In genomic region chrX:103617405-103618095, GRCm38 (mm10) we compare ENCODE assay signal across 8 mouse cellular contexts. TPM values are rescaled to one million over a fixed set of nuclear protein-coding genes. Genes with fewer than 3 reads are reported as not detected.
DNase-seq lines count a peak whose midpoint lies in the region; ATAC-seq and TF ChIP-seq lines count a peak whose summit lies in the region.

No protein-coding gene starts in this region.

- H3K27me3 ChIP-seq in kidney, adult 2 months (replicated peaks; ENCODE audit: control insufficient read depth, insufficient read depth, low read length), result no peaks in the 10 kb centered on the region
- H3K27me3 ChIP-seq in hindbrain, embryonic 15.5 days, result no peaks in the 10 kb centered on the region
- H3K27me3 ChIP-seq in midbrain, embryonic 14.5 days (ENCODE audit: control insufficient read depth, insufficient read depth, low read length), result no peaks in the 10 kb centered on the region

- peak overlapping the region; percentile 31; the same call in 1 of the 2 replicates for H3K9ac ChIP-seq in hindbrain, embryonic 15.5 days
- peak overlapping the region; percentile 36; the same call in 1 of the 2 replicates for H3K9ac ChIP-seq in midbrain, embryonic 14.5 days (replicated peaks; ENCODE audit: low read length)

- no peak for TF ChIP-seq POLR2A in kidney, adult 2 months (IDR thresholded peaks at IDR 0.05; ENCODE audit: low read depth, low read length)
- no peak for TF ChIP-seq POLR2A in cortical plate, adult 2 months (IDR thresholded peaks at IDR 0.05; ENCODE audit: extremely low read depth, insufficient read depth, low read length)

- H3K27ac ChIP-seq in kidney, adult 2 months (ENCODE audit: insufficient read depth, low read depth, low read length), result no peak overlapping the region
- H3K27ac ChIP-seq in cortical plate, adult 2 months (ENCODE audit: insufficient read depth, low read length), result peak overlapping the region; percentile 46; the same call in 1 of the 2 replicates
- H3K27ac ChIP-seq in hindbrain, embryonic 15.5 days (replicated peaks), result peak overlapping the region; percentile 89
- peak overlapping the region; percentile 91 for H3K27ac ChIP-seq in midbrain, embryonic 14.5 days (replicated peaks; ENCODE audit: low read depth, low read length)

- no peak for ATAC-seq in hindbrain, embryonic 15.5 days (ENCODE audit: low FRiP score, low read depth)
- no peak for ATAC-seq in midbrain, embryonic 14.5 days (ENCODE audit: low FRiP score, low TSS enrichment)

- no peaks in the 10 kb centered on the region for H3K4me1 ChIP-seq in kidney, adult 2 months (ENCODE audit: control insufficient read depth, insufficient read depth, low read length)
- H3K4me1 ChIP-seq in cortical plate, adult 2 months (ENCODE audit: control insufficient read depth, insufficient read depth, low read length), result no peaks in the 10 kb centered on the region
- H3K4me1 ChIP-seq in hindbrain, embryonic 15.5 days (replicated peaks), result peaks cover 27% of the 10 kb centered on the region
- peaks cover 6% of the 10 kb centered on the region; the same call in 1 of the 2 replicates for H3K4me1 ChIP-seq in midbrain, embryonic 14.5 days (ENCODE audit: control insufficient read depth, insufficient read depth, low read length)

- peak overlapping the region; percentile 62 for H3K4me2 ChIP-seq in hindbrain, embryonic 15.5 days
- H3K4me2 ChIP-seq in midbrain, embryonic 14.5 days (ENCODE audit: low read length), result peak overlapping the region; percentile 65

- peak overlapping the region; percentile 37; the same call in 1 of the 2 replicates for H3K4me3 ChIP-seq in kidney, adult 2 months (ENCODE audit: insufficient read depth, low read depth, low read length)
- H3K4me3 ChIP-seq in cortical plate, adult 2 months (ENCODE audit: insufficient read depth, low read length), result peak overlapping the region; percentile 45; the same call in 1 of the 2 replicates
- peak overlapping the region; percentile 47 for H3K4me3 ChIP-seq in hindbrain, embryonic 15.5 days
- H3K4me3 ChIP-seq in midbrain, embryonic 14.5 days (replicated peaks; ENCODE audit: low read depth, low read length), result peak overlapping the region; percentile 44

- WGBS in kidney, adult 2 months, result 17% methylated on average over 8 of the region's 8 CpGs
- 22% methylated on average over 8 of the region's 8 CpGs for WGBS in hindbrain, embryonic 15.5 days
- 25% methylated on average over 8 of the region's 8 CpGs for WGBS in midbrain, embryonic 14.5 days

- H3K36me3 ChIP-seq in kidney, adult 2 months (ENCODE audit: control insufficient read depth, insufficient read depth, low read length), result no peaks in the 10 kb centered on the region
- H3K36me3 ChIP-seq in hindbrain, embryonic 15.5 days, result 0 out of 2 replicates have a peak, but pooled peaks cover 3% of the 10 kb centered on the region
- 0 out of 2 replicates have a peak, but pooled peaks cover 3% of the 10 kb centered on the region for H3K36me3 ChIP-seq in midbrain, embryonic 14.5 days (ENCODE audit: control insufficient read depth, insufficient read depth, low read length)

- TF ChIP-seq CTCF in kidney, adult 2 months (conservative IDR thresholded peaks at IDR 0.05; ENCODE audit: insufficient read depth, insufficient read length, low read depth, low read length), result no peak
- TF ChIP-seq CTCF in cortical plate, adult 2 months (IDR thresholded peaks at IDR 0.05; ENCODE audit: extremely low read depth, insufficient read depth, low read length), result no peak

- no peak for DNase-seq in kidney, adult 2 months
- DNase-seq in kidney, postnatal 4 days, result no peak
- no peak for DNase-seq in midbrain, embryonic 14.5 days
- DNase-seq in layer of hippocampus, adult 9-10 months (ENCODE audit: low spot score), result no peak
- no peak for DNase-seq in cerebellum, adult 9-11 months
- no peak for DNase-seq in adrenal gland, adult (ENCODE audit: inconsistent age in 2 of 2, low spot score in 1 of 2)

- no peaks in the 10 kb centered on the region for H3K9me3 ChIP-seq in hindbrain, embryonic 15.5 days
- H3K9me3 ChIP-seq in midbrain, embryonic 14.5 days (ENCODE audit: control insufficient read depth, low read length), result no peaks in the 10 kb centered on the region

RNA-seq across cellular contexts. Expression of gene Zcchc13, which starts 12.8 kb away (rescaled TPM):
- 0.09 and 0.19 TPM in 2 replicates for polyA plus RNA-seq in kidney, adult 2 months (2012; rRNA removed)
- 0.19 and 0.21 TPM in 2 replicates for polyA plus RNA-seq in cortical plate, adult 2 months (2012; rRNA removed)
- polyA plus RNA-seq in hindbrain, embryonic 15.5 days (2015; fragmentation: Nextera tagmentation; extraction: Ambion mirVana), result not detected in 2 replicates
- polyA plus RNA-seq in midbrain, embryonic 14.5 days (2014; fragmentation: Nextera tagmentation; extraction: Ambion mirVana), result not detected in 2 replicates
